Mouse (Mus musculus): ENCODE measurements around the gene AI987944. TPM values are rescaled to one million over a fixed set of nuclear protein-coding genes. Genes with fewer than 3 reads are reported as not detected.

The AI987944 gene
- 3.1 and 3.8 TPM in 2 replicates for total RNA-seq (2023)

GRCm38 (mm10) chr7:41393048-41393971 lies at the start of gene AI987944:
Gene AI987944, minus strand, starts transcription at chr7:41393379.

Other genes starting within 250 kb of the AI987944 start
- not detected in 2 replicates for gene Gm5592, start 239.5 kb downstream of the AI987944 start, total RNA-seq (2023)
- gene Vmn2r57, start 55.3 kb upstream of the AI987944 start, total RNA-seq (2023), result not detected in 2 replicates
- gene Gm20449, start 106.0 kb upstream of the AI987944 start, total RNA-seq (2023), result 0.14 and 0.38 TPM in 2 replicates
- 2.6 and 2.9 TPM in 2 replicates for gene AW146154, start 106.5 kb upstream of the AI987944 start, total RNA-seq (2023)
- not detected in 2 replicates for gene Gm6871, start 180.3 kb upstream of the AI987944 start, total RNA-seq (2023)
- gene 2610021A01Rik, start 205.9 kb upstream of the AI987944 start, total RNA-seq (2023), result 5.9 and 10.2 TPM in 2 replicates
- 4.0 and 4.2 TPM in 2 replicates for gene Zfp788, start 239.8 kb upstream of the AI987944 start, total RNA-seq (2023)